Mouse (Mus musculus) kidney, adult 11 months (tissue): ENCODE measurements at regions not wholly inside any gene's neighbourhood (a gene's known extent, or its start where the extent isn't known, plus 50 kb on each side); places are given as distances from the start of the nearest gene placed in this dataset.

Source experiments
- DNase-seq: peaks from one replicate; pipeline ENCODE4 v3.0.0; 2022

DNA sequence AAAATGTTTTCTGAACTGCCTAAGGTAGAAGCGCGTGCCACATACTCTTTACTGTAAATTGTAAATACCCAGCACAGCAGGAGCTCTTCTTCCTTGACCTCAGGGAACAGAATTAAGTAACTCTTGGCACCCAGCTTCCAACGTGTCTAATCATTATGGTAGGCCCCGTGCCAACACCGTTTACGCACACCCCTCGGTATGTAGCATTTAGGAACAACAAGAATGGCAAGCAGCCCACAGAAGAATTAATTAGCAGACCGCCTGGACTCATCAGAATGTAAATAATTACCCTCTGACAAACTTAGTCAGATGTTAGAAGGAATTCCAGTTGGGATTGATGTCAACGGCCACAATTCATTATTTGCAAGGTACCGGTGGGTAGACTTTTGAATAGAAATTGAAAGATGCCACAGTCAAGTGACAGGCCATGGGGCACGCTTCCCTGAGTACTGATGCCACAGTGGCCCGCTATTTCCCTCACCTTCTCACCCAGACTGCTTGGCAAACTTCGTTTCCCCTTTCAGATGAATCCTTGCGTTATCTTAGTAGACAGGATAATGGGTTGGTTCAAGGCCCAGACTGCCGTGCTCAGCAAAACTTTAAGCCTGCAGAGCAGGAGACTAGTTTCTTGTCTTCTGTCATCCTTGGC lies 81.2 kb upstream of the Galnt5 start:
- DNase-seq, result no peak

DNA sequence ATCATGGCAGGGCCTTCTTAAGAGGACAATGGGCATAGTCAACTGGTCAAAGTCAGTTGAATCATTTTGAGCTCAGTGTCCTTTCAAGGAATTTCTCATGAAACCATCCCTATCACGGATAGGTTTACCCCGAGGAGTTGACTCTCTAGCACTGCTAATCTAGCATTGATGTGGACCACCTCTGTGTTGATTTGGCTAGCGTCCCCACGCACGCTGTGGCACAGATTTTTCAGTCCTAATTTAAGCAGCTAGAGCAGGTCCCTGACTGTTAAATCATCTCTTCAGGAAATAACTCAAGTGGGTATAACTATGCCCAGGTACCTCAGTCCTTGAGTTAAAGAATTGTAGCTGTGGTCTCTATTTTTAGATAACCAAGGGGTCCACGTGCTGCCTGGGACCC lies 80.0 kb upstream of the Galnt5 start:
- DNase-seq, result no peak

DNA sequence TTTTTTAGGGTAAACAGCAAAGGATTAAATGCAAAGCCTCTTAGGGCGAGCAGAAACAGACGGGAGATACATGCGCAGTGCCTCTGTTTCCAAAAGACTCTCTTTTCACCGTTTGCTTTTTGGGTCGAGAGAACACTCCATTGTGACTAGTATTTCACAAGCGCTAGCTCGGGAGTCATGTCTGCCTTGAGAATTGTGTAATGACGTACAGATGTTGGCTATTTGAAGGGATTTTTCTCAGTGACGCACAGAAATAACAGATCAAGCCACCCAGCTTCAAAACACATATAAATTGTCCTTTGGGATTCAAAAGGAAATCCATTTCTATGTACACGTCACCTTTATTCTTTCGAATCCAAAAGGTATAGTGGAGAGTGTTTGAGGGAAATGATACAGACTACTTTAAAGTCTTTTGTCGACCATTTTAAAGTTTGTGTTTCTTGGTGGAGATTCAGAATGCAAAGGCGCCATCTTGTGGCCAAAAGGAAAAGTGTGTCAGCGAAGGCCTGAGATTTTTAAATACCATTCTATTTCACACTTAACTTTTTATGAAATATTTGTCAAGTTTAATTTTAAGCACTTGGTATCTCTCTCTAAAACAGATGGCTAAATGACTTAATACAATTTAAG lies 78.5 kb upstream of the Galnt5 start:
- DNase-seq, result no peak

DNA sequence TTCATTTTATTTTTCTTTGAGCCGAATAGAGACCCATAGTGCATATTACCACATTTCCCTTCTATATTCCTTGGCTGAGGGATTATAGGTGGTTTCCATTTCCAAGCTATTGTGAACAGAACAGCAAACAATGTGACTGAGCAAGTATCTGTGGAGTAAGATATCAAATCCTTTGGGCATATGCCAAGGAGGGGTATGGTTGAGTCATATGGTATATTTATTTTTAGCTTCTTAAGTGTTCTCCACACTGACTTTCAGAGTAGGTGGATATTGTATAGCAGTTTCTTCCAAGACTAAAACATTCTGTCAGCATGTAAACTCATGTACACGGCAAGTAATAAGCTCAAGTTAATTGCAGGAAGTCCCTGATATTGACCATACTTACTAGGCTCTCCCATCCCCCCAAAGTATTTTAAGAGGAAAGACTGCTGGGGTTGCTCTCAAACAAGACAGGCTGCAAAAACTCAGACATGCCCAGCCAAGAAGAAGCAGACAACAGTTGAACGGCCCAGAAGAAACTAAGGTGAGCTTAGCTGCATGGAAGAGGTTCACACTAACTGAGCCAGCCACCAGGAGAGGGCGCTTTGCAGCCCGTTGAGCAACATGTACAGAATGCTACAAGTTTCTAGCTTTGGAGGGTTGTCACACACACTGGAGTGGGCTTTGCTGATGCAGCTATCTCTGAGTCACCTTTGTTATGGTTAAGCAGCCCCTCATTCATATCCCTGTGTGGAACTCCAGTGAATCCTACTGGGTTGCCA lies 63.4 kb upstream of the Galnt5 start:
- DNase-seq, result no peak
